Mouse (Mus musculus): ENCODE results near the gene Clip3. TPM values are rescaled to one million over a fixed set of nuclear protein-coding genes. Genes with fewer than 3 reads are reported as not detected.

Clip3 gene
- polyA plus RNA-seq, 1 experiment from 2014 or later = 3.2 TPM

DNA sequence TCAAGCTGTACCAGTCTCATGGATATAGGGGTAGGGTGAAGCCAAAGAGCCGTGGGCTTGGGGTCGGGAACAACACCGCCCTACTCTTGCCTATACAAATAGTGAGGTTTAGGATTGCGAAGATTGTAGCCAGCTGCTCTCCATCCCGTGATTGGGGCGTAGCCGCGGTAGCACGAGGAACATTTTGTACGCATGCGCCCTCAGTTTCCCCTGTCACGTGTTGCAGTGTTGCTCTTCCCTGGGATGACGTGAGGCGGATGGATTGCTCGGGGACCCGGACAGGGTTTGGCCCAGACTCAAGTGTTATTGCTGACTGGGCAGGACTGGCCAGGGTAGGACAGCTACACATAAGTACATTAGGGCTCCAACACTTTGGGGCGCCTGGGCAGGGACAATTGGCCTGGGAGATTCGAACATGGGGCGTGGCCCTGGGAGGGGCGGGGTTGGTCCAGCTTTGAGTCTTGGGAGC lies 10.8 kb upstream of the Clip3 start:
- H3K4me1 ChIP-seq = peaks cover 40% of the 10 kb centered on the region
- peak overlapping the region; percentile 84 for H3K4me3 ChIP-seq
- H3K4me2 ChIP-seq = peak overlapping the region; percentile 94
- WGBS (ENCODE audit: insufficient replicate concordance) = under 1% methylated on average over 20 of the region's 20 CpGs
- ATAC-seq = peak; percentile 56
- peak overlapping the region; percentile 97 for H3K27ac ChIP-seq
- H3K9ac ChIP-seq = peak overlapping the region; percentile 62
- no peaks in the 10 kb centered on the region for H3K9me3 ChIP-seq (replicated peaks)
- peaks cover 5% of the 10 kb centered on the region; the same call in 1 of the 2 replicates for H3K27me3 ChIP-seq (replicated peaks)
- H3K36me3 ChIP-seq = 0 out of 2 replicates have a peak, but pooled peaks cover 6% of the 10 kb centered on the region

DNA sequence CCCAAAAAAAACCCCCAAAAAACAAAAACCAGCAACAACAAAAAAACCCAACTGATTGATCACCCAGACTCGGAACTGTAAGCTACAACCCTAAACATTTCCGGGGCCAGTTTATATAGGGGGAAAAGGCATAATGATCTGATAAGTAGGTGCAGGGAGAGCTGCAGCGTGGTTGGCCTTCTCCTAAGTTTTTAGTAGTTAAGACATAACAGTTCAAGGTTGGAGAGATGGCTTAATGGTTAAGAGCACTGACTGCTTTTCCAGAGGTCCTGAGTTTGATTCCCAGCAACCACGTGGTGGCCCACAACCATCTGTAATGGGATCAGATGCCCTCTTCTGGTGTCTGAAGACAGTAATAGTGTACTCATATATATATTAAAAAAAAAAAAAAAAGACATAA lies 10.0 kb upstream of the Clip3 start:
- Histone ChIP-seq H3K27me3 (replicated peaks) (peaks cover 13% of the 10 kb centered on the region), H3K4me1 (peaks cover 40% of the 10 kb centered on the region), H3K9ac (no peak overlapping the region), H3K27ac (no peak overlapping the region), H3K9me3 (replicated peaks) (no peaks in the 10 kb centered on the region), H3K36me3 (0 out of 2 replicates have a peak, but pooled peaks cover 6% of the 10 kb centered on the region), H3K4me2 (peak overlapping the region; percentile 94), H3K4me3 (no peak overlapping the region)
- 68% methylated on average over 4 of the region's 4 CpGs for WGBS (ENCODE audit: insufficient replicate concordance)
- no peak for ATAC-seq

DNA sequence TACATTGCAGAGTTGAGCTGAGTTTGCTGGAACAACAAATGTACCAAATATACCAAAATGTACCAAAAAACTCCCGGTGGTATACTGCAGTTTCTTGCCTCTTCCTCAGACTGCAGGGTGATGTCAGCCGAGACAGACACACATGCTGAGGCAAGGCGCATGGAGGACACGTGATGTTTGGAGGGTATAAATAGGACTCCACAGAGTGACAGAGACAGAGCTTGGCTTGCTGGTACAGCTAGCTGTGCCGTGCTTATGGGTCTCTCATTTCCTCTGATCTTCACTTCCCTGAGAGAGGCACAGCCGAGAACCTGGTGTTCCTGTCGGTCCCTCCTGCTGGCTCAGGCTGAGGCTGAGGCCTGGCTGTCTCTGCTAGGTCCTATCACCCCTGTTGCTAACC lies 8.8 kb upstream of the Clip3 start:
- Histone ChIP-seq H3K36me3 (no peaks in the 10 kb centered on the region), H3K27ac (no peak overlapping the region), H3K4me2 (no peak overlapping the region), H3K4me1 (peaks cover 33% of the 10 kb centered on the region), H3K27me3 (replicated peaks) (peaks cover 23% of the 10 kb centered on the region), H3K9me3 (replicated peaks) (no peaks in the 10 kb centered on the region), H3K9ac (no peak overlapping the region), H3K4me3 (no peak overlapping the region)
- no peak for ATAC-seq
- WGBS (ENCODE audit: insufficient replicate concordance) = 63% methylated on average over 7 of the region's 7 CpGs

DNA sequence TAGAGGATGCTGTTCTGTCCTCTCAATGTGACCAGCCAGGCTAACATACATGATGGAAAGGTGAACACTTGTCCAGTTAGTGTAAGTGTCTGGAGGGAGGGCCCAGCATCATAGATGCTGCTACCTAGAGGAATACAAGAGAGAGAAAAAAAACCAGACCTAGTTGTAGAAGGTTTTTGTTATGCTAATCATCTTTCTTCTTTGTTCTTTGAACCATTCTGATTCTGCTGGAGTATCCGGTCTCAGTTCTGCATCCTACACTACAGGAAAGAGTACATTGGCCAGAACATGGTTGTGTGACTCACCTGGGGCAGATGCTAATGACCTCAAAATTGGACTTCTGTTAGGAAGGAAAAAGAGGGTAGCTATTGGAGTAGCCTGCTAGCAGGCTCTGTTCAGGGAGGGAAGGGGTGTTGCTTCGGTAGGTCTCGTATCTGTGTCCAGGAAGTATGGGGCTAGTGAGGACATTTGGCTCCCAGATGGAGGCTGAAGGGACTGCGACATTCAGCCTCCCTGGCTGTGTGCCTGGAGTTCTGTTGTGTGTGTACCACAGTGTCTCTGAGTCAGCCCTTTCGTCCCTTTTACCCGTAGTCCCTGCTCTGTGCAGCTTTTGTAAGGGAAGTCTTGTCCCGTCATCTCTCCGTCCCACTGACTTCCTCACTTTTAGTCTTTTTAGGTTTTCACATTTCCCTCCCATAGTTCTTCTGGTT lies 4.7 kb upstream of the Clip3 start:
- H3K27me3 ChIP-seq (replicated peaks) = peaks cover 57% of the 10 kb centered on the region
- 57% methylated on average over 8 of the region's 8 CpGs for WGBS (ENCODE audit: insufficient replicate concordance)
- no peak overlapping the region for H3K27ac ChIP-seq
- H3K4me2 ChIP-seq = no peak overlapping the region
- ATAC-seq = no peak
- H3K9ac ChIP-seq = no peak overlapping the region
- H3K36me3 ChIP-seq = no peaks in the 10 kb centered on the region
- H3K9me3 ChIP-seq (replicated peaks) = no peaks in the 10 kb centered on the region
- no peak overlapping the region for H3K4me3 ChIP-seq
- H3K4me1 ChIP-seq = no peaks in the 10 kb centered on the region

DNA sequence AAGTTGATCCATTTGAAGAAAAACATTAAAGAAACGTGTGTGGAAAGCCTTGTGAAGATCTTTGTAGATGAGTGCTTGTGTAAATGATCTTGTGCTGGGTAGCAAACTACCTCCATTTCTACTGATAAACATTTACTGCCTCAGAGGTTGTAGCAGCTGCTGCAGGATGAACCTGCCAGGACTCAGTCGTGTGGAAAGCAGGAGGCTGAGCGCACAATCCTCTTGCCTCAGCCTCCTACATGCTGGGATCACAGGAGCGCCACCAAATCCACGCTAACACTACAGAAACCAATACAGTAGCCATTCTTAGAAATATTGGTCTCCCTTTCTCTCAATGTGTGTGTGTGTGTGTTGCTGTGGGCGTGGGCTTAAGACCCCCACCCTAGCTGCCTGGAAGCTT lies 3.5 kb upstream of the Clip3 start:
- Histone ChIP-seq H3K9ac (no peak overlapping the region), H3K36me3 (no peaks in the 10 kb centered on the region), H3K27ac (no peak overlapping the region), H3K9me3 (replicated peaks) (no peaks in the 10 kb centered on the region), H3K27me3 (replicated peaks) (peaks cover 63% of the 10 kb centered on the region), H3K4me3 (no peak overlapping the region), H3K4me2 (no peak overlapping the region), H3K4me1 (no peaks in the 10 kb centered on the region)
- ATAC-seq = no peak
- 50% methylated on average over 6 of the region's 6 CpGs for WGBS (ENCODE audit: insufficient replicate concordance)

DNA sequence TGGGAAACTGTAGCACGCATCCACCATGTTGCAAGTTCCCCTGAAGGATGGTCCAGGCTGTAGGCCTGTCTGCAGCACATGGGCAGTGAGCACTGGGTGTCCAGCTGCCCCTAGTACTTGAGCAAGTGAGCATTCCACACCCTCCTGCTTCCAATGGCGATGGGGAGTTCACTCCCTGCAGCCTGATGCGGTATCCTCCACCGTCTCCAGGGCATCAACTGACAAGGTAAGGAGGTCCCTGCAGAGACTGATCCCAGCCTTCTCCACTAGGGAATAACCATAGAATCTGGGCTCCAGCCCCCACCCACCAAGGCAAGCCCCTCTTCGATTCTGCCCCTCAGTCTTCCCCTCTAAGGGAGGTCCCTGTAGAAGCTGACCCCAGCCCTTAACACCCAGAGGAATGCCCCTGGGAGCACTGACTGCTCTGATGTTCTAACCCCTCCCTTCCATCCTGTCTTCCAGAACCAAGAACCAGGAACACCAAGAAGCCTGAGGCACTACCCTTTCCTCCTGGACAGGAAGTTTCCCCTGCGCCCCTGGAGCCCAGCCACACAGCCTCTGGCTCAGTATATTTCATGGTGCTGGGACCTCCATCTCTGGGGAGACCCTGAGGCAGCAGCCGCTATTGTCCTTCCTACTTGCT lies 2.3 kb upstream of the Clip3 start:
- ATAC-seq = no peak
- peaks cover 63% of the 10 kb centered on the region for H3K27me3 ChIP-seq (replicated peaks)
- WGBS (ENCODE audit: insufficient replicate concordance) = 53% methylated on average over 7 of the region's 7 CpGs

DNA sequence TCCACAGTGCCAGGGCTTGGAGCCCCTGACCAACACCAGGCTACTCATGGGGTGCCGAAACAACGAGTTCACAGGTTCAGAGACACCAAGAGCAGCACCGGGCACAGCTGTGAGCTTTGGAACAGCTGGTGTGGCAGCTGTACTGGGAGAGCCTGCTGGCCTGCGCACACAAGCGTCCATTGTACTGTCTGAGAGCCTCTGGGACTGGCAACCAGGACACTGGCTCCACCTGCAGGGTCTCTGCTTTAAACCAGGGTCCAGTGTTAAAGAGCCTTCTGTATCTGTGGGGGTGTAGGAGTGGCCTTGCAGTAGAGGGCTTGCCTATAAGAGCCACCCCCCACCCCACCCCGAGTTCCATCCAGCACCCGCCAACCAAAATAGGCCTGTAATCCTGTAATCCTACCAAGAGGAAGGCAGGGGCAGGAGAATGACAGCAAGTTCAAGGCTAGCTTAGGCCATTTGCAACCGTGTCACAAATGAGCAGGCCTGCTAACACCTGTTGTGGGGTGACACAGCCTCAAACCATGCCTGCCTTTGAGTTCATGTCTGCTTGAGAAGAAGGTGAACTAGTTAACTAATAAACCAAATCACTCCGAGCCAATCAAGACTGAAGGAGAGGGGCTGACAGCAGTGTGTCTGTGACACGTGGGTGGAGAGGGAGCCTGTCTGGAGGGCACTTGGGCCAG lies 1.7 kb upstream of the Clip3 start:
- H3K4me2 ChIP-seq = no peak overlapping the region
- no peak overlapping the region for H3K27ac ChIP-seq
- H3K36me3 ChIP-seq = no peaks in the 10 kb centered on the region
- H3K9ac ChIP-seq = no peak overlapping the region
- H3K4me3 ChIP-seq = no peak overlapping the region
- 47% methylated on average over 10 of the region's 10 CpGs for WGBS (ENCODE audit: insufficient replicate concordance)
- no peak for ATAC-seq
- peaks cover 63% of the 10 kb centered on the region for H3K27me3 ChIP-seq (replicated peaks)
- no peaks in the 10 kb centered on the region for H3K4me1 ChIP-seq
- no peaks in the 10 kb centered on the region for H3K9me3 ChIP-seq (replicated peaks)

More for the DNA sequence above, 2.3 kb upstream of the Clip3 start:
- H3K27ac ChIP-seq = no peak overlapping the region
- no peak overlapping the region for H3K4me3 ChIP-seq
- H3K4me1 ChIP-seq = no peaks in the 10 kb centered on the region
- H3K4me2 ChIP-seq = no peak overlapping the region
- H3K9me3 ChIP-seq (replicated peaks) = no peaks in the 10 kb centered on the region
- no peak overlapping the region for H3K9ac ChIP-seq
- no peaks in the 10 kb centered on the region for H3K36me3 ChIP-seq

DNA sequence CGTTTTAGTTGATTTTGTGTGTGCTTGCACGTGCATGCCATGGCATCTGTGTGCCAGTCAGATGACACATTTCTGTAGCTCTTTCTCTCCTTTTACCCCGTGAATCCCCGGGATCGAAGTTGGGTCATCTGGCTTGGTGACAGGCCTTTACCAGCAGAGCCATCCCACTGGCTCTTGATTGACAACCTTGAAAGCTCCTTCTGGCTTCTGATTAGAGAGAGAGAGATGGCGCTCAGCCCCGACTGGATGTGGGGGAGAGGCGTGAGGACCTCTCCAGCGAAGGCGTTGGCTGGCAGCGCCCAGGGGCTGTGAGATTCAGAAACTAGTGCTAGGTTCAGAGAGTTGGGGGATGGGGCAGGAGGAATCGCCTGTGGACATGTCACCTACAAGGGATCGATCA lies 2.3 kb downstream of the Clip3 start:
- Histone ChIP-seq H3K4me1 (0 out of 2 replicates have a peak, but pooled peaks cover 5% of the 10 kb centered on the region), H3K4me2 (no peak overlapping the region), H3K9ac (no peak overlapping the region), H3K36me3 (no peaks in the 10 kb centered on the region), H3K4me3 (no peak overlapping the region), H3K27ac (no peak overlapping the region), H3K27me3 (replicated peaks) (peaks cover 33% of the 10 kb centered on the region), H3K9me3 (replicated peaks) (no peaks in the 10 kb centered on the region)
- 68% methylated on average over 13 of the region's 13 CpGs for WGBS (ENCODE audit: insufficient replicate concordance)
- ATAC-seq = no peak

DNA sequence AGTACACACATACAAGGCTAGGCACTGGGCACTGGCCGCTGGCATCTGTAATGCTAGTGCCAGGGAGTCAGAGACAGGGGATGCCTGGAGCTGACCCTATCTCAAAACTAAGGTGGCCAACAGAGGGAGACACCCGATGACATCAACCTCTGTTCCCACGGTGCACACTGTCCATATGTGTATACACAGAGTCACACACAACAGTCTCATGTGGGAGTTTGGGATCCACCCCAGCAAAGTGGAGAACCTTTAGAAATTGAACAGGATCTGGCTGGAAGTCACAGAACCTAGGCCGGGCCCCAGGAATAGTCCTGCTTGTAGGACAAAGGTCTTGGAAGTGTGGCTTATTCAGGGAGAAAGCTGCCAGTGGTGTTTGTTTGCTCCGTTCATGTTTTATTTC lies 2.8 kb downstream of the Clip3 start:
- no peak overlapping the region for H3K9ac ChIP-seq
- H3K36me3 ChIP-seq = no peaks in the 10 kb centered on the region
- peaks cover 28% of the 10 kb centered on the region for H3K27me3 ChIP-seq (replicated peaks)
- H3K4me1 ChIP-seq = 0 out of 2 replicates have a peak, but pooled peaks cover 5% of the 10 kb centered on the region
- H3K27ac ChIP-seq = no peak overlapping the region
- H3K4me2 ChIP-seq = no peak overlapping the region
- 72% methylated on average over 5 of the region's 5 CpGs for WGBS (ENCODE audit: insufficient replicate concordance)
- H3K4me3 ChIP-seq = no peak overlapping the region
- H3K9me3 ChIP-seq (replicated peaks) = no peaks in the 10 kb centered on the region
- no peak for ATAC-seq

DNA sequence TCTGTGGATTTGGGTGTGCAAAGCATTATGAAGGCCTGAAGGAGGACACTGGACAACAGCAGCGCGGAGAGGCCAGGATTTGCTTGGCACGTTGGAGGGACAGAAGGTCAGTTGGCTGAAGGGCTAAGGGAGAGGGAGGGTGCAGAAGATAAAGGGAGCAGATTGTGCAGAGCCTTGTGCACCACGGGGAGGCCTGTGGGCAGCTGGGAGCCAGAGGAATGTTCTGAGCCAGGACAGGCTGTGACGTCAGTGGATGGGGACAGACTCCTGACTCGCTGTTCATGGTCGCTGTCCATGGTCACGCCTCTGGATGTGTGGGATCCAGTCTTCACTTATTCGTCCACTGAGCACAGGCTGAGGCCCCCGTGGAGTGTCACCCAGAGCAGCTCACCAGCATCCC lies 3.6 kb downstream of the Clip3 start:
- 0 out of 2 replicates have a peak, but pooled peaks cover 5% of the 10 kb centered on the region for H3K4me1 ChIP-seq
- no peak overlapping the region for H3K4me2 ChIP-seq
- no peak overlapping the region for H3K4me3 ChIP-seq
- H3K9ac ChIP-seq = no peak overlapping the region
- no peaks in the 10 kb centered on the region for H3K36me3 ChIP-seq
- no peaks in the 10 kb centered on the region for H3K9me3 ChIP-seq (replicated peaks)
- H3K27ac ChIP-seq = no peak overlapping the region
- WGBS (ENCODE audit: insufficient replicate concordance) = 44% methylated on average over 10 of the region's 10 CpGs
- H3K27me3 ChIP-seq (replicated peaks) = peaks cover 20% of the 10 kb centered on the region
- ATAC-seq = no peak

DNA sequence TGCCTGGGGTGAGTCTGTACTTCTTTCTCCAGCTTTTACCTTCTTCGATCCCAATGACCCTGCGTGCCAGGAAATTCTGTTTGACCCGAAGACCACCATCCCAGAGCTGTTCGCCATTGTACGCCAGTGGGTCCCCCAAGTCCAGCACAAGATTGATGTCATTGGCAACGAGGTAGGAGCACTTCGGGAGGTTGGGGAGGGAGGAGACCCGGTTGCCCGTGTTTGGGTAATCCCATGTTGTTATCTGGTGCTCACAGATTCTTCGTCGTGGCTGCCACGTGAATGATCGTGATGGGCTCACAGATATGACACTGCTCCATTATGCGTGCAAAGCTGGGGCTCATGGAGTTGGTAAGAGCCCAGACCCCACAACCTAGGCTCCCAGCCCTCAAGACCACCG lies 5.3 kb downstream of the Clip3 start:
- H3K9me3 ChIP-seq (replicated peaks) = no peaks in the 10 kb centered on the region
- no peak overlapping the region for H3K4me3 ChIP-seq
- H3K4me2 ChIP-seq = no peak overlapping the region
- peaks cover 6% of the 10 kb centered on the region for H3K27me3 ChIP-seq (replicated peaks)
- no peak overlapping the region for H3K27ac ChIP-seq
- H3K4me1 ChIP-seq = 0 out of 2 replicates have a peak, but pooled peaks cover 5% of the 10 kb centered on the region
- no peaks in the 10 kb centered on the region for H3K36me3 ChIP-seq
- 60% methylated on average over 15 of the region's 15 CpGs for WGBS (ENCODE audit: insufficient replicate concordance)
- ATAC-seq = no peak
- no peak overlapping the region for H3K9ac ChIP-seq

DNA sequence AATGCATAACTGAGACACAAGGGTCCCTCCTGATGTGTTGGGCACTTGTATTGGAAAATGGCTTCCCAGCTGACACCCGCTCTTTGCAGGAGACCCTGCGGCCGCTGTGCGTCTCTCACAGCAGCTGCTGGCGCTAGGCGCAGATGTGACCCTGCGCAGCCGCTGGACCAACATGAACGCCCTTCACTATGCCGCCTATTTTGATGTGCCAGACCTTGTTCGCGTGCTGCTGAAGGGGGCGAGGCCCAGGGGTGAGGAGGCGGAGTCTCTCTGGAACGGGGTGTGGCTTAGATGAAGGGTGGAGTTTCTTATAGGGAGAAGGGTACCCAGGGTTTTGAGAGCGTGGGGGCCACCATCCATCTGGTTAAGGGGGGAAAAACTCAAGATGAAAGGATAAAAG lies 5.7 kb downstream of the Clip3 start:
- Histone ChIP-seq H3K4me3 (no peak overlapping the region), H3K4me2 (no peak overlapping the region), H3K4me1 (0 out of 2 replicates have a peak, but pooled peaks cover 5% of the 10 kb centered on the region), H3K36me3 (no peaks in the 10 kb centered on the region), H3K27me3 (replicated peaks) (peaks cover 1% of the 10 kb centered on the region; the same call in 1 of the 2 replicates), H3K27ac (no peak overlapping the region), H3K9ac (no peak overlapping the region), H3K9me3 (replicated peaks) (no peaks in the 10 kb centered on the region)
- 61% methylated on average over 16 of the region's 16 CpGs for WGBS (ENCODE audit: insufficient replicate concordance)
- no peak for ATAC-seq
